Mouse (Mus musculus) MEL (cell line): ENCODE results near the gene Slc25a22.

Experiments used
- BHLHE40 ChIP-seq: IDR thresholded peaks from 2 replicates; pipeline ENCODE4 v1.6.1; 2012; ENCODE audit warnings: low read depth, mild to moderate bottlenecking, inconsistent platforms, low read length, improper control_type of control experiment, borderline replicate concordance
- CHD2 ChIP-seq: IDR thresholded peaks from 2 replicates; pipeline ENCODE4 v1.6.1; 2011; ENCODE audit warnings: low read length, improper control_type of control experiment
- CTCF ChIP-seq, 3 experiments: IDR thresholded peaks in 2 of 3; conservative IDR thresholded peaks in 1 of 3; 2 replicates each; pipeline ENCODE4 v1.5.1; 2011 to 2012; ENCODE audit warnings: low read length in 3 of 3, low read depth in 2 of 3, mild to moderate bottlenecking in 2 of 3, improper control_type of control experiment in 1 of 3, inconsistent platforms in 1 of 3, mixed read lengths in 1 of 3, moderate library complexity in 1 of 3; ENCODE audit not compliant: control insufficient read depth in 1 of 3, insufficient read depth in 1 of 3, poor library complexity in 1 of 3, severe bottlenecking in 1 of 3
- EP300 ChIP-seq, 2 experiments: IDR thresholded peaks; 2 replicates each; pipeline ENCODE4 v1.6.1; 2011; ENCODE audit warnings: improper control_type of control experiment in 2 of 2, low read length in 2 of 2, low read depth in 1 of 2, mild to moderate bottlenecking in 1 of 2
- GATA1 ChIP-seq: IDR thresholded peaks from 2 replicates; pipeline ENCODE4 v1.6.1; 2011; ENCODE audit warnings: low read depth, low read length, improper control_type of control experiment
- HCFC1 ChIP-seq: IDR thresholded peaks from 2 replicates; pipeline ENCODE4 v1.6.1; 2012; ENCODE audit warnings: low read depth, mild to moderate bottlenecking, inconsistent platforms, low read length, improper control_type of control experiment, moderate library complexity
- JUND ChIP-seq: IDR thresholded peaks from 2 replicates; pipeline ENCODE4 v1.6.1; 2011; ENCODE audit warnings: low read depth, mild to moderate bottlenecking, improper control_type of control experiment, low read length
- MAFK ChIP-seq: IDR thresholded peaks from 2 replicates; pipeline ENCODE4 v1.6.1; 2011; ENCODE audit warnings: low read depth, mild to moderate bottlenecking, low read length, improper control_type of control experiment, borderline replicate concordance
- NELFE ChIP-seq: IDR thresholded peaks from 2 replicates; pipeline ENCODE4 v1.6.1; 2011; ENCODE audit warnings: low read depth, low read length, improper control_type of control experiment
- TAL1 ChIP-seq: IDR thresholded peaks from 2 replicates; pipeline ENCODE4 v1.6.1; 2012; ENCODE audit warnings: mild to moderate bottlenecking, inconsistent platforms, low read length, moderate library complexity, mixed read lengths
- TBP ChIP-seq: IDR thresholded peaks from 2 replicates; pipeline ENCODE4 v1.8.0; 2011; ENCODE audit warnings: low read depth, low read length, improper control_type of control experiment
- TCF12 ChIP-seq: IDR thresholded peaks from 2 replicates; pipeline ENCODE4 v1.6.1; 2014; ENCODE audit warnings: low read depth, mild to moderate bottlenecking, inconsistent platforms, low read length, improper control_type of control experiment, moderate library complexity
- USF1 ChIP-seq: IDR thresholded peaks from 2 replicates; pipeline ENCODE4 v1.6.1; 2014; ENCODE audit warnings: low read depth, mild to moderate bottlenecking, inconsistent platforms, low read length, improper control_type of control experiment, moderate library complexity

DNA sequence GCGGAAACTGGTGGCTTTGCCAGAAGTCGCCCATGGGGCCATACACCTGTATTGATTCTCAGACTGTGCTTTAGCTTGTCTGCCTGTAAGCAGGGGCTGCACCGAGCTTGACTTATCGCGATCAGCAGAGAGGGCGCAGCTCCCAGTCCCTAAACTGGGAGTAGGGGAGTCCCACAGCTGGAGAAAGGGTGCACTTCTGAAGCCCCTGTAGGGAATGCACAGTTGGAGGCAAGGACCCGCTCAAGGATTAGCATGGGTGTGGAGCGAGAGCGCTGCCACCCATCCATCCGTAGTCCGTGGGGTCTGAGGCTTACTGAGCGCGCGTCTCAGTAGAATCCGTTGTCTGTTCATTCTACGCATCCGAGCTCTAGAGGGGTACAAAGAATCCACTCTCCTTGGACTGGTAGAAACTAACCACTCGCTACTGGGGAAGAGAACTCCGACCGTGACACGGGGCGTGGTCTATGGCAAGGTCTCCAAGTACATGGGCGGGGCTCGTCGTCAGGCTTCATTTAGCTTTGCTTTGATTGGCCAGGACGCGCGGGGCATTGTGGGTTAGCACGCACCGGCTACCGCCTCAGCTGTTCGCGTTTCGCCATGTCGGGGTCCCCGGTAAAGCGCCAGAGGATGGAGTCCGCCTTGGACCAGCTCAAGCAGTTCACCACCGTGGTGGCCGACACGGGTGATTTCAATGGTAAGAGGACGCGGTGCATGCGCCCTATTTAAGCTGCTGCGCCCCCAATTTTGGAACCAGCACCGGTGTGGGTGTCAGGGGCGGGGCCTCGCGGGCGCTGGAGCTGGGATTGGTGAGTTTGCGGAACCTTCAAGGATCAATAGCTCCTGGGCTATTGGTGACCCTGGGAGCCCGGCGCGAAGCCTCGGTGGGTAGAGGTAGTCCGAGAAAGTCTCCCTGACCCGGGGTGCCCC, 45.8 kb downstream of the Slc25a22 start, which contains the start of gene Taldo1:
- TF ChIP-seq TAL1 (no peak), MAFK (no peak), GATA1 (peak; percentile 3; the same call in 1 of the 2 replicates), EP300 (IDR thresholded peaks at IDR 0.05; ENCODE audit: low read depth in 1 of 2, low read length in 2 of 2) (no peak), HCFC1 (peak; percentile 74), CTCF (IDR thresholded peaks at IDR 0.05 in 2 of 3, conservative IDR thresholded peaks at IDR 0.05 in 1 of 3; ENCODE audit: control insufficient read depth in 1 of 3, insufficient read depth in 1 of 3, low read depth in 2 of 3, low read length in 3 of 3, poor library complexity in 1 of 3, severe bottlenecking in 1 of 3) (no peak), JUND (no peak), TCF12 (peak; percentile 25; the same call in 1 of the 2 replicates), TBP (peak; percentile 64), USF1 (no peak), BHLHE40 (no peak; the same call in 1 of the 2 replicates), NELFE (peak; percentile 79), CHD2 (no peak)
